Mouse (Mus musculus): ENCODE results near the gene H2-Ke6. TPM values are rescaled to one million over a fixed set of nuclear protein-coding genes. Genes with fewer than 3 reads are reported as not detected.

The H2-Ke6 gene
- total and polyA plus RNA-seq, 3 experiments, result 20.8 to 47.1 (median 31.7) TPM

- Histone ChIP-seq H3K4me2 (ENCODE audit: insufficient read depth, low read depth, poor library complexity, severe bottlenecking) (no peak overlapping the region), H3K9ac (ENCODE audit: insufficient read depth, low read depth) (no peak overlapping the region), H3K4me1 (ENCODE audit: control insufficient read depth in 1 of 2, insufficient read depth in 2 of 2) (peaks cover 13 to 29% of the 10 kb centered on the region in 2 experiments), H3K27ac (ENCODE audit: insufficient read depth, low read depth) (no peak overlapping the region), H3K4me3 (replicated peaks in 1 of 3; ENCODE audit: low read depth in 2 of 3, low read length in 2 of 3, poor library complexity in 1 of 3) (no peak overlapping the region), H3K36me3 (replicated peaks in 1 of 2; ENCODE audit: control insufficient read depth in 1 of 2, insufficient read depth in 1 of 2, low read length in 1 of 2) (peaks cover 33 to 41% of the 10 kb centered on the region in 2 experiments), H3K9me3 (replicated peaks; ENCODE audit: low read length) (no peaks in the 10 kb centered on the region), H3K79me2 (replicated peaks; ENCODE audit: control insufficient read depth, extremely low read depth, insufficient read depth, poor library complexity, severe bottlenecking) (peaks cover 23% of the 10 kb centered on the region), H3K27me3 (replicated peaks) (no peaks in the 10 kb centered on the region)
- TF ChIP-seq ZNF384 (IDR thresholded peaks at IDR 0.05; ENCODE audit: low read depth, low read length) (no peak), POLR2A (IDR thresholded peaks at IDR 0.05; ENCODE audit: low read depth, low read length) (no peak), CTCF (conservative IDR thresholded peaks at IDR 0.05 in 1 of 2, IDR thresholded peaks at IDR 0.05 in 1 of 2; ENCODE audit: low read depth in 2 of 2, low read length in 2 of 2) (no peak), ZMIZ1 (IDR thresholded peaks at IDR 0.05; ENCODE audit: low read depth, low read length) (0 out of 2 replicates have a peak, but pooled peaks have one; percentile 39)
- dilution Hi-C loops (cut with MboI; ENCODE audit: extremely low pct_ligation_motif_present, extremely low pct_unique_long_range_greater_than_20kb, low sequenced_read_pairs), result no loop called here
- in situ Hi-C loops (cut with MboI; ENCODE audit: low pct_ligation_motif_present, low pct_unique_long_range_greater_than_20kb, low sequenced_read_pairs), result loop anchor here (10.0 to 25.0 kb wide), 2 partner anchors 1389 to 1467 kb away; partner anchors contain the start of gene H2-Q10
- no peak for DNase-seq (ENCODE audit: extremely low read depth)
Measured at GRCm38 (mm10) chr17:33995651-33996050, 32.2 kb downstream of the H2-Ke6 start.

DNA sequence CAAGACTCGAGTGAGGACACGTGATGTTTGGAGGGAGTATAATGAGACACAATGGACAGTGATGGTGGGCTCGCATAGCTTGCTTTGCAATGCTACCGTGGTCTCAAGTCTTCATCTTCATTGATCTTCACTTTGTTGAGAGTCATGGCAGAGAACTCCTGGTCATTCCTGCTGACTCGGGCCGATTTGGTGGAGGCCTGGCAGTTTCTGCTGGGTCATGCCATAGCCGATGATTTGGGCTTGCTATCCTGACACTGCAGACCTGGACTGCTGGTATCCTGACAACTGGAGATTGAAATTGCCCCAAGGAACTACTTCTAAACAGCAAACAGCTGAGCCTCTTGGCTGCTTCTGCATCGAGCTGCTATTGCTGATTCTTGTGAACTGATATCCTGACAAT, 32.9 kb downstream of the H2-Ke6 start:
- TF ChIP-seq TCF12 (IDR thresholded peaks at IDR 0.05; ENCODE audit: low read depth, low read length) (no peak), BHLHE40 (IDR thresholded peaks at IDR 0.05; ENCODE audit: low read depth, low read length) (no peak), POLR2A (IDR thresholded peaks at IDR 0.05; ENCODE audit: low read depth, low read length) (peak; percentile 37; the same call in 1 of the 2 replicates), ZMIZ1 (IDR thresholded peaks at IDR 0.05; ENCODE audit: low read depth, low read length) (0 out of 2 replicates have a peak, but pooled peaks have one; percentile 31), MAX (IDR thresholded peaks at IDR 0.05; ENCODE audit: low read length) (no peak), UBTF (IDR thresholded peaks at IDR 0.05; ENCODE audit: low read depth, low read length) (no peak), ELF1 (IDR thresholded peaks at IDR 0.05; ENCODE audit: low read depth, low read length) (0 out of 2 replicates have a peak, but pooled peaks have one; percentile 16), CHD2 (IDR thresholded peaks at IDR 0.05; ENCODE audit: low read length) (0 out of 2 replicates have a peak, but pooled peaks have one; percentile 14), TBP (conservative IDR thresholded peaks at IDR 0.05; ENCODE audit: low read depth, low read length) (no peak), MAFK (IDR thresholded peaks at IDR 0.05; ENCODE audit: insufficient replicate concordance, low read length) (peak; percentile 83), SIN3A (IDR thresholded peaks at IDR 0.05; ENCODE audit: low read length) (no peak)
- Histone ChIP-seq H3K27me3 (replicated peaks) (no peaks in the 10 kb centered on the region), H3K9me3 (replicated peaks; ENCODE audit: low read length) (no peaks in the 10 kb centered on the region), H3K27ac (ENCODE audit: insufficient read depth, low read depth) (no peak overlapping the region), H3K9ac (ENCODE audit: insufficient read depth, low read depth) (no peak overlapping the region), H3K4me3 (replicated peaks in 1 of 3; ENCODE audit: low read depth in 2 of 3, low read length in 2 of 3, poor library complexity in 1 of 3) (no peak overlapping the region), H3K36me3 (replicated peaks in 1 of 2; ENCODE audit: control insufficient read depth in 1 of 2, insufficient read depth in 1 of 2, low read length in 1 of 2) (peaks cover 33 to 41% of the 10 kb centered on the region in 2 experiments), H3K4me2 (ENCODE audit: insufficient read depth, low read depth, poor library complexity, severe bottlenecking) (no peak overlapping the region), H3K79me2 (replicated peaks; ENCODE audit: control insufficient read depth, extremely low read depth, insufficient read depth, poor library complexity, severe bottlenecking) (peaks cover 22% of the 10 kb centered on the region), H3K4me1 (ENCODE audit: control insufficient read depth in 1 of 2, insufficient read depth in 2 of 2) (peaks cover 13 to 29% of the 10 kb centered on the region in 2 experiments)
- in situ Hi-C loops (cut with MboI; ENCODE audit: low pct_ligation_motif_present, low pct_unique_long_range_greater_than_20kb, low sequenced_read_pairs), result loop anchor here (10.0 to 25.0 kb wide), 2 partner anchors 1390 to 1467 kb away; partner anchors contain the start of gene H2-Q10
- no peak for DNase-seq (ENCODE audit: extremely low read depth)
- dilution Hi-C loops (cut with MboI; ENCODE audit: extremely low pct_ligation_motif_present, extremely low pct_unique_long_range_greater_than_20kb, low sequenced_read_pairs), result no loop called here
